Mouse (Mus musculus) embryonic fibroblast, embryonic 13.5 days (primary cell): ENCODE measurements around the gene Gng10.

Experiments used
- CTCF ChIP-seq: IDR thresholded peaks from 2 replicates; pipeline ENCODE4 v1.5.1; 2011; ENCODE audit warnings: mild to moderate bottlenecking, control low read depth, low read length, moderate library complexity, borderline replicate concordance; ENCODE audit not compliant: insufficient read depth
- POLR2A ChIP-seq: IDR thresholded peaks from 2 replicates; pipeline ENCODE4 v1.6.1; 2011; ENCODE audit warnings: low read depth, mild to moderate bottlenecking, control low read depth, low read length, moderate library complexity

GRCm38 (mm10) chr4:58994762-58995161, 40.1 kb upstream of the Gng10 start, which contains the start of gene Dnajc25:
- TF ChIP-seq CTCF = no peak
- TF ChIP-seq POLR2A = no peak
